Mouse (Mus musculus) forelimb bud, embryonic 11.5 days (tissue): ENCODE measurements around the gene Tcf23.

Experiments
- DNase-seq: peaks from one replicate; pipeline ENCODE4 v3.0.0-alpha.2; 2012; ENCODE audit warnings: low read depth, low spot score

The Tcf23 gene

DNA sequence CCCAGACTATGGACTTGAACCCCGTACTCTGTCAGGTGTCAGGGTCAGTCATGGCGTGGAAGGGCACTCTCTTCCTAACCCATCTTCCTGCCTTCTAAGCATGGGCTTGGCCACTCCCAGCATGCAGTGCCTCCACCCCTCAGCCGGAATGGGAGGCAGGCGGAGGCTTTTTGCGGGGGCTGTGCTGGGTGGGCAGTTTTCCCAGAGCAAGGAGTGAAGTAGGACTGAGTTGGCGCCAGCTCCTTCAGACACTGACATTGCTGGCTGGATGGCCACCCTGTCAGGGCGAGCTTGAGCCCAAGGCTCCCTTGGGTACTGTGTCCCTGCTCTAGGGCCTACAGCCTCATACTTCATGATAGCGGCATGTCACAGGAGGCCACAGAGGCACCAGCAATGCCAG, at the start of gene Tcf23:
Tcf23 (plus strand) TSS at position 247 of the 400 bp plus-strand sequence.
- DNase-seq = no peak

DNA sequence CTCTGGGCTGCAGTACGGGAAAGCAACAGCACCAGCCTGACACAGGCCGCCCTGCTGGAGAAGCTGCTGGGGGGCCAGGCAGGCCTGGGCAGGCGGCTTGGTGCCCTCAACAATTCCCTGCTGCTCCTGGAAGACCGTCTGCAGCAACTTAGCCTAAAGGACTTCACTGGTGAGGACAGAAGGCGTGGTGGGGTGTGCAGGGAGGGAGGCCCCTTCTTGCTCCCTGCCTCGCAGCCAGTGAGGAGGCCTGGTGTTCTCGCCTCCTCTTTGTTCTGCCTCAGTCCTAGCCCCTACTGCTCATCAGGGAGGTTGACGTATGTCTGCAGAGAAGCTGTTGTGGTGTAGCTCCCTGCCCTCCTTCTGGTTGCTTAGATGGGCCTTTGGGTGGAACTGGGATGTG, 49.8 kb upstream of the Tcf23 start:
- no peak for DNase-seq

DNA sequence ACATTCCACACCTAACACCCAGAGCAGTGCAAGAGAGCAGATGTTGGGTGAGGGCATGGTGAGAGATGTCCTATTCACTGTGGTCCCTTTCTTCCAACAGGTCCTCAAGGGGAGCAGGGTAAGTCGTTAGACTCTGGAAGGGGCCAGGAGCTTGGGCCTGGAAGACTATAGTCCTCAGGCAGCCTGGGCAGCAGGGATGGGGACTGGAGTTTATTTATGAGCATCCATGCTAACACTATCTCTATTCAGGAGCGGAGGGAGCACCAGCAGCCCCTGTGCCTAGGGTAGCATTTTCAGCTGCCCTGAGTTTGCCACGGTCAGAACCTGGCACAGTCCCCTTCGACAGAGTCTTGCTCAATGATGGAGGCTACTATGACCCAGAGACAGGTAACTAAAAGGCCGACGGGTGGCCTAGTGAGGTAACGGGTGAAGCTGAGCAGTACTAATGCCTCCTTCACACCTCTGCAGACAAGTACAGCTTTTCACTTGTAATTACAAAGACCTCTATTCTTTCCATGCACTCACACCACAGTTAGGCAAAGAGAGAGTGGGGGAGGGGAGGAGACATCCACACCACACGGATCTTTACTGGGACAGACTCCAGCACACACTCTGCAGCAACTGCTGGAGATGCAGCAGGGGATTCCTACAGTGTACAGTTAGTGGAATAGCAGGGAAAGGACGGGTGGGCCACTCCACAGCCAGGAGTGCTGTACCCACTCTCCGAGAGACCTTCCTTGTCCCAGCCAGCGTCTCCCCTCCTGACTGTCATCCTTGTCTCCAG, 48.4 kb upstream of the Tcf23 start:
- DNase-seq = no peak

DNA sequence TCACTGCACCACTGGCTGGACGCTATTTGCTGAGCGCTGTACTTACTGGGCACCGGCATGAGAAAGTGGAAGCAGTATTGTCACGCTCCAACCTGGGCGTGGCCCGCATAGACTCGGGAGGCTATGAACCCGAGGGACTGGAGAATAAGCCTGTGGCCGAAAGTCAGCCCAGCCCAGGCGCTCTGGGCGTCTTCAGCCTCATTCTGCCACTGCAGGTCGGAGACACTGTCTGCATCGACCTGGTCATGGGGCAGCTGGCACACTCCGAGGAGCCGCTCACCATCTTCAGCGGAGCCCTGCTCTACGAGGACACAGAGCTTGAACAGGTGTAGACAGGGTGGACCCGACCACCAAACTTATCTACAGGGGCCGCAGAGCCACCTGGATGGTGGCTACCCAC, 47.8 kb upstream of the Tcf23 start:
- no peak for DNase-seq

DNA sequence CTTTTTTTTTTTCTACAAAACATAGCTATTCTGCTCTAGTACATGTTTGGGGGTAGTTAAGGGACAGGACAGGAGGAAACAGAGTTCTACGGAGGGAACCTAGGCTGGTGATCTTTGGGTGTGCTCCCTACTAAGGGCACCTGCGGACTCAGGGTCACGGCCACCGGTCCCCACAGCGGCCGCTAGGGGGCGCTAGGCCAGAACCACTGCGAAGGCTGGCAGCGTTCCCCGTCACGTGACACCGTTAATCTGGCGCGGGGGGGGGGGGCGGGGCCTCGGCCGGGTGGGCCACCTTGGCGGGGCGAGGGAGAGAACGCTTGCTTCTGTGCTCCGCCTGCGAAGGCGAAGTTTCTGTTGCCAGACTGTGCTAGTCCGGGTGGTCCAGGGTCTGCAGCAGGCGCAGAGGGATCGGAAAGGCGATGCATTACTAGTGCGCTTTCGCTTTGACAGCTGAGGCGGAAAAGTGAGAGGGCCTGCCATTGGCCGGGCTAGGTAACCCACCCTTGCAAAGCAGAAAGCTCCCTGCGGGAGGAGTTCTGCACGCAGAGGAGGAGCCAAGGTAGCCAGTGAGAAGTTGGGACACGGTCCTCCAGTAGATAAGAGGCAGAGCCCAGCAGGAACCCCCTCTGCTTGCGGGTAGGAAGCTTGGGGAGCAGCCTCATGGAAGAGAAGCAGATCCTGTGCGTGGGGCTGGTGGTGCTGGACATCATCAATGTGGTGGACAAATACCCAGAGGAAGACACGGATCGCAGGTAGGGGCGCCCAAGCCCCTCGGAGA, 47.0 kb upstream of the Tcf23 start, which contains the start of gene Khk:
Khk (plus strand) TSS at position 176 of the 778 bp plus-strand sequence.
- DNase-seq = peak; percentile 92

DNA sequence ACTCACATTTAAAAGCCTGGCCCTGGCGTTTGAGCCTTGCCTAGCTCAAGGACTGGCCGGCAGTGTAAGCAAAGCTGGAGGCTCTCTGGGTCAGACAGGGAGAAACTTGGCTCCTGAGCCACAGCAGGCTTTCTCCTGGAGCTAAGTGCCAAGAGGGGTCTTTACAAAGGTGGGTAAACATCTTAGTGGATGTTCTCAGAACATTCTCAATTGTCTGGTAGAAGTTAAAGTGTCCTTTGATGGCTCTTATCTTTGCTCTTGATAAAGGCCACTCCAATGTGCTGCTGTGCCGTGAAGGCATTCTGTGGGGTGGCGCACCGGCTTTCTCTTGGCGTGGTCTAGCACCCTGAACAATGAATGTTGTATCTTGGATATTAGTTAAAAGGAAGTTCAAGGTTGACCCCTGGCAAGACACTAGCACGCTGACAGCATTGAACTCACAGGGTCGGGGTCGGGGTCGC, 45.9 kb upstream of the Tcf23 start:
- no peak for DNase-seq

DNA sequence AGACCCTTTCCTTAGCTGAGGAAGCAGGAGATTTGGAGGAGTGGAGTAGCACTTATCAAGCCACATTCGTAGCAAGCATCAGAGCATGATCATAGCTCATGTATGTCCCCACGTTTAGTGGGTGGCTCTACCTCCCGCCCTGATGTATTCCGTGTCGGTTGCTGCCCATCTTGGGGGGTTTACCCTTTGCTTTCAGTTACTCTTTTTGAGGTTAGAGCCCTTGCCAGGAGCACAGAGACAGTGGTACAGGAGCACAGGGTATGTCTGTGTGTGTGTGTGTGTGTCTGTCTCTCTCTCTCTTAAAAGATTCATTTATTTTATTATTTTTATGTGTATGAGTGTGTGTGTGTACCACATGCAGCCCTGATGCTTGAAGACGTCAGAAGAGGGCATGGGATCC, 45.3 kb upstream of the Tcf23 start:
- DNase-seq = no peak

DNA sequence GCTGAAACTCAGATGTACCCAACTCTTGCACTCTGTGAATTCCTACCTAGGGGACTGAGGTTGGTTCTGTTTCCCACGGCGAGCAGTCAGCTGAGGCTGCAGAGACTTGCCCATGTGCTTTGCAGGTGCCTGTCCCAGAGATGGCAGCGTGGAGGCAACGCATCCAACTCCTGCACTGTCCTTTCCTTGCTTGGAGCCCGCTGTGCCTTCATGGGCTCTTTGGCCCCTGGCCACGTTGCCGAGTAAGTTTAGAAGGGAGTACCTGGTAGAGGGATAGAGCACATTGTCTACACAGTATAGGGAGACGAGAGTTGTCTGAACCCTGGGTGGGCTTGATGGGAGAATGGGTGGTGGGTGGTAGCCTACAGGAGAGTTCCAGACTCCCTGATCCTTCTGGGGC, 43.8 kb upstream of the Tcf23 start:
- no peak for DNase-seq

DNA sequence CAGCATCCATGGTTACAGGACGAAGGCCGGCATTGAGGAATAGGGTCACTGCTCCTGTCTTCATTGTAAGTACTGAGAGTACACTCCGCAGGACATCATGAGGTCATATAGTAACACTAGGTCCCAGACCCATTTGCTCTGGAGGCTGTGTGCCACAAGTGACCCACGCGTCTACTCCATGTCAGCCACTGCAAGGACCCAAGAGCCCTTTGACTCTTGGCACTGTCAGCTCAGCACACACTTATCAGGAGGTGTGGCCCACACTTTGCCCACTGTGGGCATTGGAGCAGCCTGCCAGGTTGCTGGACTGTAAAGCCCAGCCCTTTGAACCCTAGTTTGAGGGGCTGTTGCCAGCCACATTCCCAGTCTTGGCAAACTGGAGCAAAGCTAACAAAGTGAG, 43.2 kb upstream of the Tcf23 start:
- DNase-seq = no peak

DNA sequence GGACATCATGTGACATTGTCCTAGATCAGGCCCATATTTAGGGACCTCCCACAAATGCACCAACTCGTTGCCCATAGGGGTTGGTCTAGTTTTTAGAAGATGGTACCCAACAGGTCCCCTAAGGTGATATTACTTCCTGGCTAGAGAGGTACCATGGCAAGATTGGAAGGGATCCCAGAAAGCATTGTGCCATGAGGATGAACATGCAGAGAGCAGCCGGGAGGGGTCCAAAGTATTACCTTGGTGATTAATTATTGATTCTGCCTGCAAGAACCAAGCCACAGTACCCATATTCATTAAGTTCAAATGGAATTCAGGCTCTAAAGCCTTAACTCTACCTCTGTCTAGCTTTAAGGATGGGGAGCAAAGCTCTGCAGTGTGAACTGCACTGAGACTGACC, 42.4 kb upstream of the Tcf23 start:
- no peak for DNase-seq

DNA sequence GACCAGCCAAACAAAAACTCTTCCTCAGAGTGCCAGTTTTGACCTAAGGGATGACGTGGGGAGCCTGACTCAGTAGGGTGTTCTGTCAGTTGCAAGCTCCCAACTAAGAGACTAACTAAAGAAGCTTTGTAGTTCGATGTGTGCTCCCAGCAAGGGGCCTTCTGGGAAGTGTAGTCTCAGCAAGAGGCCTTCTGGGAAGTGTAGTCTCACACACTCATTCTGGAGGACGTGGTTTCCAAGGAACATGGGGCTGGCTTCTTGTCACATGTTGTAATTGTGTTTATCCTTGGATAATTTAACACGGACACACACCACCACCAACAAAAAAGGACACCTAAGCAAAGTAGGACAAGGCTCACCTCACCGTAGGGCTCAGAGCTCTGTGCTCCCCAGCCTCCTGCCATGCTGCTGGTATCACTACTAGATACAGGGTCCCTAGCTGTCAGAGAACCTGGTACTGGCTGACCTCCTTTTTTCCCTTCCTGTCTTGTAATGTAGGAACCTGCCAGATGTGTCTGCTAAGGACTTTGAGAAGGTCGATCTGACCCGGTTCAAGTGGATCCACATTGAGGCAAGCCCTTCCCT, 40.4 kb upstream of the Tcf23 start:
- DNase-seq = no peak

DNA sequence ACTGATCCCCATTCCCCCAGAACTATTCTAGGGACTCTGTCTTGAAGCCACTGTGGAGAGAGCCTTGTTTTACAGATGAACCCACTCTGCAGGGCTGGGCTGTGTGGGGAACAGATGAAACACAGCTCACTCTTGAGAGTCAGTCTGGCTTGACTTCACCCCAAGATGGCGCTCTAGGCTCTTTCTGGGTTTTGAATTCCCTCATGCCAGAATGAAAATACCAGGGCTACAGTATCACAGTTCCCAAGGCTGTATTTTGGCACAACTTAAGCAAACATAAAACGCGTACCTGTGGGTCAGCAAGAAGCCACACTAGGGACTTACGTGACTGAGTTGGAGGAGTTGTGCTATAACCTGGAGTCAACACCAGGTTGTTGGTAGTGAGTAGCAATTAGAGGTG, 38.3 kb upstream of the Tcf23 start:
- no peak for DNase-seq

DNA sequence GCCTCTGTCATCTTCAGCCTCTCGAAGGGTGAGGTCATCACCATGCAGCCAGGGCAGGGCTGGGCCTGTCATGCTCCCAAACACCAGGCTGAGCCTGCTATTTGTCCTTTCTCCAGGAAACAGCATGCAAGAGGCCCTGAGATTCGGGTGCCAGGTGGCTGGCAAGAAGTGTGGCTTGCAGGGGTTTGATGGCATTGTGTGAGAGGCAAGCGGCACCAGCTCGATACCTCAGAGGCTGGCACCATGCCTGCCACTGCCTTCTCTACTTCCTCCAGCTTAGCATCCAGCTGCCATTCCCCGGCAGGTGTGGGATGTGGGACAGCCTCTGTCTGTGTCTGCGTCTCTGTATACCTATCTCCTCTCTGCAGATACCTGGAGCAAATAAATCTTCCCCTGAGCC, 37.6 kb upstream of the Tcf23 start:
- DNase-seq = no peak

DNA sequence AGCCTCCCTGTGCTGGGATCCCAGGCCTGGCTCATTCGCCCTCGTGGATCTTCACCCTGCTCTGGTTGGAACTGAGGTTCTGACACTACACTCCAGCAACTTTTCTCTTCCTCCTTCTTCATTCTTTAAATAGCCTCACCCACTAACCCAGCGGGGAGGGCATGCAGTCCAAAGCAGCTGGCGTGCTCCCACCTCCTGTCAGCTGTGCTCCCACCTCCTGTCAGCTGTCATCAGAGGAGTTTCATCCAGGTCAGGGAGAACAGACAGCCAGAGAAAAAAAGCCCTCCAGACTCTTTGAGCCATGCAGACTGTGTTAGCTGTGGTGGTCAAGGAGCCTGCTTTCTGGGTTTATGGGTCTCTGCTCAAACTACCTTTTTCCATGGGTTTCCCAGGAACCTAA, 37.1 kb upstream of the Tcf23 start:
- DNase-seq = no peak

DNA sequence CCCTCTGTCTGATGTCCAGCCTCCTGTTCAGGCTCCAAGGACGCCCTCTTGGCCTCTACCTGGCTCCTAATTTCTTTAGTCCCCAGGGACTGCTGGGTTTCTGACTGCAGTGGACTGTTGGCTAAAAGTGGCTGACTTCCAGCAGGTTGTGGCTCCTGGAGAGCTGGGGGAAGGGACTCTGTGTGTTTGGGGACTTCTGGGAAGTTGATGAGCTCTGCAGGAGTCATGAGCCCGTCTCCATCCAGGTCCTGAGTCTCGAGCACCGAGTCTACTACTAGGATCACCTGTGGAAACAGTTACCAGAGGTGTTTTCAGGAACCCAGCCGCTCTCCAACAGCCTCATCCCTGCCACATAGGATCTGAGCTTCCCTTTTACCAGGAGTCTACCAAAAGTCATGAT, 34.8 kb upstream of the Tcf23 start:
- DNase-seq = no peak

DNA sequence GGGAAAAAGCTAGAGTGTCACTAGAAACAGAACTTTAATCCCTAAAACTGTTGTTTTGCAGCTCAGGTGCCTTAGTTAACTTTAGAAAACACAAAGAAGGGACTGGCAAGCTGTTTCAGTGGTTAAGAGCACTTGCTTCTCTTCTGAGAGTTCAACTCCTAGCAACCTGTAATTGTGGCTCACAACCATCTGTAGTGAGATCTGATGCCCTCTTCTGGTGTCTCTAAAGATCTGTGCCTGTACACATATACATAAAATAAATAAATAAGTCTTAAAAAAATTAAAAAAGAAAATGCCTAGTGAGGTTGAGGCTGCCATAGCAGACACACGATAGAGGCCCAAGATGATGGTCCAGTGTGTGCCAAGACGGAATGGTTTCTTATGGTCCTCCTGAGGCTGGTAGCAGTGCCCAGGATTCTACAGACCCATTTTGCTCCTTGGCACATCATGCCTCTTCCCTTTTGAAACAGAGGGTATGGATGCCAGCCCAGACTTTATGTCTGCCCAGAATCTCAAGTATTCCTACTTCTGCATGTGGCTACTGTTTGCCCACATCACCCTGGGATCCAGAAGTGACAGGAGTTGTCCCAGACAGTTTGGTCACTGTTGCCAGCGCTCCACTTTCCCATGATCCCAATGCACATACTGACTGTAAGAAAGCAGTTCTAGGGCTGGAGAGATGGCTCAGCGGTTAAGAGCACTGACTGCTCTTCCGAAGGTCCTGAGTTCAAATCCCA, 33.6 kb upstream of the Tcf23 start:
- no peak for DNase-seq

DNA sequence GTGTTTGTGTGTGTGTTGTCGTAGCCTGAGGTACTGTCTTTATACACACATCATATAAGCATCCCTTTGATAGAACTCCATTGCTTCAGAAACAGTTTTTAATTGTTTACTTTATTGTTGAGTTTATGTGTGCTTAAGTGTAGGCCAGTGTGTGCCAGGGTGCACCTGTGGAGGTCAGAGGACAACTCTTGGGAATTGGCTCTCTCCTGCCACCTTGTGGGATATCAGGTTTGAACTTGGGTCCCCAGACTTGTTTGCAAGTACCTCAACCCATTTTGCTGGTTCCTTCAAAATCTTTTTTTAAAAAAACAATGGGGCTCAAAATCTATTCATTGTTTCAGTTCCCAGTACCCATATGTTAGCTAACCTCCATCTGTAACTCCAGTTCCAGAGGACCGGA, 25.5 kb upstream of the Tcf23 start:
- no peak for DNase-seq

DNA sequence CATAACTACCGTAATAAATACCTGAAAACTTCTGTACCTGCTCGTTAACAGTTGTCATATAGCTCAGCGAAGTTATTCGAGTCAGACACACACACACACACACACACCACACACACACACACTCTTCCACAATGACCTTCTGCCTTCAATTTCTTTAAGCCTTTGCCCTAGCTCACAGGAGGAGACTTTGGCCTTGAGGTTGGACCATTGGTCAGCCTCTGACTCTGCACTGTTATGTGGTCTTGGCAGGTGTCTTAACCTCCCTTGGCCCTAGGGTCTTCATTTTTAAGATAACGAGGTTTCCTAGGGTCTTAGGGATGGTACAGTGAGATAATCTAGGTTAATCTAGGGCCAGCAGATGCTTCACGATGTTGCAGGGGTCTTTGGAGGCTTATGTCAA, 24.1 kb upstream of the Tcf23 start:
- DNase-seq = no peak

DNA sequence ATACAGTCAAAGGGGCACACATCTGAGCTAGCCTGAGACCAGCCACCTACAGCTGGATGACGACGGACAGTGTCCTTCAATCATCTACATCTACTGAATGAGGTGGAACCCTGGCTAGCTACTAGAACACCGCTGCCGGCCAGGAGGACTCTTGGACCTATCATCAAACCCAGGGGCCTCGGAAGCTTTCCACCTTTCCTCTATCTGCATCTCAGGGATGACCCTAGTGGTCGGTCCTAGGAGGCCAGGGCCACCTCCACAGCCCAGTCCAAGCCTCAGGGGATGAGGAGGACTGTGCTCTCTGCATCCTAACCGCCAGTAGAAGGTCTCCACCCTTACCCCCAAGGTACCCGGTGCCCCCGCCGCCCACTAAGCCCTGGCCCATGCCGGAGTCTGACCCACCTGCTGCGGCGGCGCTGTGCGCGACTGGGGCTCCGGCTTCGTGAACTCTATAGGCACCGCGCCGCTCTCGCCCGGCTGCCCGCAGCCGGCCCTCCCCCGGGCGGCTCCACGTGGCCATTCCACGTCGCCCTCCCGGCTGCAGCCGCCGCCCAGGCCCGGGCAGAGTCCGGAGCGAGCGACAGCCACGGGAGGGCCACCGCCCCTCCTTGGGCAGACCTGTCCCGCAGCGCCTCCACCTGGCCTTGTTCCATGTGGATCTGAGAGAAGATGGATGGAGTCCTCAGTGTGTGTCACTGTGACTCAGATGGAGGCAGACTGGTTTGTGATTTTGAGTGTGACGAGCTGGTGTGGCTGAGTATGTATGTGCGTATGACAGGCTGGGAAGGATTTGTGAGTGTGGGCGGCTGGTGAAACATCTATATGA, 23.3 kb upstream of the Tcf23 start, which contains the start of gene Cgref1:
Cgref1 (minus strand) TSS at position 636 of the 826 bp plus-strand sequence.
- no peak for DNase-seq

DNA sequence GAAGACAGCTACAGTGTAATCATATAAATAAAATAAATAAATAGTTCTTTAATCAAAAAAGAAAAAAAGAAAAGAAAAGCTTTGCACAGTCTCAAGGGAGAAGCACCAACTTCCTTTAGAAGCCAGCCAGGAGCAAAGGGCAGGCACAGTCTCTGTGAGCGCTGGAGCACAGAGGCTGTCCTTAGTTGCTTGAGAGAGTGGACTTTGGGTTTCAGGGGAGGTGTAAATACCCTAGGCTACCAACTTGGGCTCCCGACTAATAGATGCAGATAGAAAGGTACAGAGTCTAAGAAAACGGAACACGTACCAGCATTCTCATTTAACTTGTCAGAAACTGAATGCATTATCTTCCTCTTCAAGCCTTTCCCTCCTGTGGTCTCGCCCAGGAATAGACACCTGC, 19.8 kb upstream of the Tcf23 start:
- no peak for DNase-seq
